Mouse (Mus musculus): ENCODE results near the gene Atxn1. TPM values are rescaled to one million over a fixed set of nuclear protein-coding genes. Genes with fewer than 3 reads are reported as not detected.

Atxn1 gene
- total RNA-seq, 4 experiments from 2014 or later = 135 to 195 (median 160) TPM

DNA sequence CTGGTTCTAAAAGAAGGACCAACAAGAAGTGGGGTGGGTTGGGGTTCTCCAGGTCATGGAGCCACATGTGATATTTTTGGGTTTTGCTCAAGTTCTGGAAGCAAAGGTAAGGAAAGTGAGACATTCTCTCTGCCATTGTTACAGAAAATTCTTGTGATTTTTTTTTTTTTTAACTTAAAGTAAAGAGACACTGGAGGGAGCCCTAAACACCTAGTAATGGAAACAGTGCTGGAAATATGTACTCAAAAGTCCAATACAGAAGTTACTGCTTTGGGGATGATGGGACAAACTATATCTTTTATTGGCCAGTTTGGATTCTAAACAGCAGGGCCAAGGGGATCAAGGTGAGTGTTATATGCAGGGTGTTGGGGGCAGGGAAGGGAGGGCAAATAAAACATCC lies 330.9 kb downstream of the Atxn1 start:
- no peak for DNase-seq (ENCODE audit: low spot score in 2 of 2)

GRCm38 (mm10) chr13:45632133-45632532 lies 332.7 kb downstream of the Atxn1 start:
- no peak for DNase-seq (ENCODE audit: low spot score in 2 of 2)

- no peak for DNase-seq (ENCODE audit: low spot score in 2 of 2)
Measured at GRCm38 (mm10) chr13:45630518-45631290, 334.1 kb downstream of the Atxn1 start.

DNA sequence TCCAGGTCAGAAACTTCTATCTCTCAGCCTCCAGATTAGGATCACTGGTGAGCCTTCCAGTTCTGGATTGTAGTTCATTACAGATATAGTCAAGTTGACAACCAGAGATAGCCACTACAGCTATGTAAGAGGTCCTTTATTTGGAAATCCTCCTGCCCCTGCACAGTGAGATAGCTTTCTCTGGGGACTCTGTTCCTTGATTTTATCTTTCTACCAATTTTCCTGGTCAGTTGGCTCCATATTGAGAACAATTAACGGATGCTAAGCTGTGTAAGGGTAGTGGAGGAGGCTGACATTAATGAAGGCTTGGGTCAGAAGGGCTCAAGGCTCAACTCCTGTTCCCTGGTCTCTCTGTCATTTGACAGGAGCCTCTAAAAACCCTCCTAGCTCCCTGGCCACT lies 335.1 kb downstream of the Atxn1 start:
- DNase-seq (ENCODE audit: low spot score in 2 of 2) = no peak

DNA sequence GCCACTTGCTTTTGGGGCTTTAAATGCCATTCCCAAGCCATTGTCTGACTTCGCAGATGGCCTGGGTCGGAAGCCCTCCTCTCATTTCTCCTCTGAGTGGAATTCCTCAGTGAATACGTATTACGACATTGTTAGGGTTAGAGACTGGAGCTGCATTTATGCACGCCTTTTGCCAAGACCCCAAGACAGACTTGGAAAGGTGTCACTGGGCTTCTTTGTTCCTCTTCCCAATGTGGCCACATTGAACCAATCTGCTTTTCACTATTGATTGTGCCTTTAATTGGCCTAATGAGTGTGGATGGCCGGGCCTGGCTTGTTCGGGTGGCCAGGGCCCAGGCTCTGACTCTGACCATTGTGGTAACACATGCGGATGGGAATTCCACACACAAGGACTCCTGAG lies 336.5 kb downstream of the Atxn1 start:
- no peak for DNase-seq (ENCODE audit: low spot score in 2 of 2)

DNA sequence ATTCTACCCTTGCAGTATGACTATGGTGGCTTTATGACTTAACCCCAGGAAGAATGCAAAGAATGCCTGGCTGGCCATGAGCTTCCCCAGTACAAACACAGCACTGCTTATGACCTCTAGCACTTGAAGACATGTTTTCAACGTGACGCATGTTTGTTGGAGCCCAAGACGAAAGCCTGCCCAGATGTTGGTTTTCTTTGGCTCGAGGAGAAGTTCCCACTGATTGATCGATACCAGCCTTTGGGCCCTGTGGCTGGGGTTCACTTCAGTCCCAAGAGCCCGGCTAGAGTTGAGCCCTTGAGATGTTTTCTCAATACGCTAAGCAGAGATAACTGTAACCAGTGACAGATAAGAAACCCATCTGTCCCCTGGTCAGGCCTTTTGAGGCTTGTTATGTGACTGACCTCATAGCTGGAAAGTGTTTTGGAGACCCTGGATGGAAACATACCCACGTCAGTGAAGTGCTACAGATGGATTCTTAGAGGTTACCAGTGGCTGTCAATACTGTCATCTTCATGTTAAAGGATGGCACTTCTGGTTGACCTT lies 337.5 kb downstream of the Atxn1 start:
- no peak for DNase-seq (ENCODE audit: low spot score in 2 of 2)

GRCm38 (mm10) chr13:45625740-45626139 lies 339.1 kb downstream of the Atxn1 start:
- no peak for DNase-seq (ENCODE audit: low spot score in 2 of 2)

- DNase-seq (ENCODE audit: low spot score in 2 of 2) = no peak
Measured at GRCm38 (mm10) chr13:45623846-45624245, 341.0 kb downstream of the Atxn1 start.

DNA sequence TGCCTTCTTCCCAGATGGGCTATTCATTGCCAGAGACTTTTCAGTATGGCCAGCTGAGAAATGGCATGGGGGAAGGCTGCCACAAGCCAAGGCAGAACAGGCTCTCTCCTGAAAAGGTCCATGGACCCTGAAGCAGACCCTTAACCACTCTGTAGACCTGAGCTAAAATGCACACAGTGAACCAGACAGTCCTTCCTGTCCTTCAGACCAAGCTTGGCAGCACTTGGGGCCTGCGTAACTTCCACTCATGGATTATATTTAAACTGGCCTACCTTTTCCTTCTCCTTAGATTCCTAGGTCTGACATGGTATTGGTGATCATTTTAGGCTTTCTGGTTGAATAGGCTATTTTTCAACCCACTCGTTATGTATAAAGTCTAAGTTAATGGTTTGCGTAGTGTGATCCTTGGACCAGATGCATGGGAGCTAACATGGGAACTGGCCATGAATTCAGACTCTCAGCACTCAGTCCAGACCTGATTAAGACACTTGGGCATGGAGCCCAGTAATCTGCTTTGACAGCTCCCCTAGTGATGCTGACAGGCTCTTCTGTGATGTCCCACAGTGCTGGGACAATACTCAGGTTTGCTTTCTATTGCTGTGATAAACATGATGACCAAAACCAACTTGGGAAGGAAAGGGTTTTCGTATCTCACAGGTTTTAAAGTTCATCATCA lies 341.8 kb downstream of the Atxn1 start:
- no peak for DNase-seq (ENCODE audit: low spot score in 2 of 2)

GRCm38 (mm10) chr13:45620687-45621086 lies 344.1 kb downstream of the Atxn1 start:
- no peak for DNase-seq (ENCODE audit: low spot score in 2 of 2)

DNA sequence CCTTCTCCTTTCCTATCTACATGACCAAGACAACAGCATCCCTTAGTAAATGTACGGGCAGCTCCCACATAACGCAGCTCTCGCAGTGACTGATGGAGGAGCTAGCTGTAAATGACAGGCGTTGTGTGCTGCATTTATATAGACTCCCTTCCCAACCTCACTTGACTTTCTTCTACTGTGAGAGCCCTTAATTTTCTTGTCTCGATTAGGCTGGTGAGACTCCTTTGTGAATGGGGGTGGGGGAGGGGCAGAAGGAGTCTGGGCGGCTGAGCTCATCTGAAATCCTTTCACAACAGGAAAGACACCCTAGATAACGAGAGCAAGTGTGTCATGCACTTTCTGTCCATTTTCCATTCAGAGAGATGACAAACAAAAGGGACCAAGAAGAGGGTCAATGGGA lies 344.5 kb downstream of the Atxn1 start:
- DNase-seq (ENCODE audit: low spot score in 2 of 2) = no peak

DNA sequence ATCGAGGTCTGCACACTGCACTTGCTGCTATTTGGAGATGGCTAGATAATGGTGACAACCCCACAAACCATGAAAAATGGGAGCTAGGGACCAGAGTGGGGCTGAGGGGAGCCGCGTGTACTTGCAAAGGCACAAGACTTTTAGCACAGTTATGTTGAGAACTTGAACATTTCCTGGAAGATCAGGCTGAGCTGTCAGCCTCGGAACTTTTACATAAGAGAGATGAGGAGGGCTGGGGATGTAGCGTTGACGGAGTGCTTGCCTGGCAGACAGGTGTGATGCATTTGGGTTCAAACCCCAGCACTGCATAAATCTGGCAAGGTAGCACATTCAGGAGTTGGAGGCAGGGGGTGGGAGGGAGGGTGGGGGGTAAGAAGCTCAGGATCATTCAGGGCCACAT lies 346.8 kb downstream of the Atxn1 start:
- no peak for DNase-seq (ENCODE audit: low spot score in 2 of 2)

- DNase-seq (ENCODE audit: low spot score in 2 of 2) = peak in 1 of 2 experiments; percentile 82
Measured at GRCm38 (mm10) chr13:45614762-45615161, 350.0 kb downstream of the Atxn1 start.

DNA sequence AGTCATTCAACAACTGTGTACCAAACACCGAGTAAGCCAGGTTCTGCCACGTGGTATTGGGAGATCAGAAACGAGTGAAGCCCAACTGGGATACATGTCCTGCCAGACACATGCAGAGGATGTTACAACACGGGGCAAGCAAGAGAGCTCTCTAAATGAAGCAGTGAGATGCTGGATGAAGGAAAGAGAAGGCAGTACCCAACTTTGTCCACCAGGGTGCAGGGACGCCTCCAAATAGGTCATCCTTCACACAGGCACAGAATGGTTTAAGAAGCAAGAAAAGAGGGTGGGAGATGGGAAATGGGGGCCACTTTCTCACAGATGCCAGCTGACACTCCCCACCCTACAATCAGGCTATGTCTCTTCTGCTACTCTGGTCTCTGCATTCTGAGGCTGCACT lies 351.5 kb downstream of the Atxn1 start:
- no peak for DNase-seq (ENCODE audit: low spot score in 2 of 2)

GRCm38 (mm10) chr13:45611554-45611953 lies 353.3 kb downstream of the Atxn1 start:
- DNase-seq (ENCODE audit: low spot score in 2 of 2) = no peak

GRCm38 (mm10) chr13:45609461-45609860 lies 355.3 kb downstream of the Atxn1 start:
- DNase-seq (ENCODE audit: low spot score in 2 of 2) = no peak

GRCm38 (mm10) chr13:45608593-45608992 lies 356.2 kb downstream of the Atxn1 start:
- DNase-seq (ENCODE audit: low spot score in 2 of 2) = no peak

DNA sequence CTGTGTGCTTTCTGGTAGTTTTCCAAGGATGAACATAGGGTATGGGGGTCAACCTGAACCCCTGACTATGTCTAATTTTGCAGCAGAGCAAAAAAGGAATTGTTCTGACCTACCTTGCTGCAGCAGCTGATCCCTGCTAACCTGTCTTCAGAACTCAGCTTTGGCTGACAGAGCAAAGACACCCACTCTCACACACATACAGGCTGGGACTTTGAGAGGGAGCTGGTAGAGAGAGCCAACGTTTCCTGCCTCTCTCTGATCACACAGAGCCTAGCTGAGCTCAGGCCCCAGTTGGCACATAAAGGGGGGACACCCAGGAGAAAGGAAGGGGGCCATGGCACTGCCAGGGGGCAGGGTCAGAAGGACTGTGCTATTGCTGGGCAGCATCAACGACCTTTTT lies 356.9 kb downstream of the Atxn1 start:
- no peak for DNase-seq (ENCODE audit: low spot score in 2 of 2)

- no peak for DNase-seq (ENCODE audit: low spot score in 2 of 2)
Measured at GRCm38 (mm10) chr13:45603636-45604035, 361.2 kb downstream of the Atxn1 start.

DNA sequence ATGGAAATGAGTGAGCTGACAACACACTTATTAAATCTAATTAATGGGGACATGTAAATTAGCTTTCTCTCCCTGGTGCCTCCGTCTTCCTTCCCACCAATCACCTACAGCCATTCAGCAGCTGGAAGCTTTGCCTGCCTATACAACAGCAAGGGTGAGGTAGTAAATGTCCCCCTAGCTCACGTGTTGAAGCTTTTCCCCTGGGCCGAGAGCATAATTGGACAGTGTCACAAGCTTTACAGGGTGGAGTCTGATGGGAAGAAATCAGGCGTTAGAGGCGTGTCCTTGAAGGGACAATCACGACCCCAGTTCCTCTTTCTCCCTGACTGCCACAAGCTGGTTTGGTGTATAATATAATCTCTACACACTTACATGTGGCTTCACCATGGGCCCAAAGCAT lies 364.4 kb downstream of the Atxn1 start:
- DNase-seq (ENCODE audit: low spot score in 2 of 2) = no peak

GRCm38 (mm10) chr13:45599831-45600230 lies 365.0 kb downstream of the Atxn1 start:
- DNase-seq (ENCODE audit: low spot score in 2 of 2) = no peak

- DNase-seq (ENCODE audit: low spot score in 2 of 2) = no peak
Measured at GRCm38 (mm10) chr13:45595416-45595815, 369.4 kb downstream of the Atxn1 start.

DNA sequence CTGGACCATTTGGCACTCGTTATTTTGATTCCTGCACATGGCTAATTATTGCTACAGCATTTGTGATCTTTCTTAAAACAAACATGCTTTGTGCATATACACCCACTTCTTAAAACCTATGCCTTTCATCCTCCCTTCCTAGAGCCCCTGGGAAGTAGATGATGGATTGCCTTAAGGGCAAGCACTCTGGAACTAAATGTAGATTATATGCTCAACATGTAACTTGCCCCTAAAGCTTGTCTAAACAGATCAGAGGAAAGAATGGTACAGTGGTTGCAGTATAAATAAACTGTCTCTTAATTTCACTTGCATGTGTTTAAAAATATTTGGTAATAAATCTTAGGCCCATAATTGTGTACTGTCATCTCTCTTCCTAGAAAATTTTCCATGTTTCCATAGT lies 370.9 kb downstream of the Atxn1 start:
- no peak for DNase-seq (ENCODE audit: low spot score in 2 of 2)
